Mouse (Mus musculus) liver, adult 2 months (tissue): ENCODE measurements around the gene Nanog.

Source experiments
- CTCF ChIP-seq: fragments of 200-500 bp; IDR thresholded peaks from 2 replicates; pipeline ENCODE4 v1.5.1; 2011; ENCODE audit warnings: low read depth, low read length, control low read depth
- POLR2A ChIP-seq: fragments of 200-500 bp; IDR thresholded peaks from 2 replicates; pipeline ENCODE4 v1.6.1; 2011; ENCODE audit warnings: low read length, control low read depth; ENCODE audit not compliant: insufficient read depth; ENCODE audit errors: extremely low read depth

- TF ChIP-seq CTCF (no peak), POLR2A (no peak)
Observed at GRCm38 (mm10) chr6:122686709-122687108, 20.6 kb upstream of the Nanog start.
